Mouse (Mus musculus): ENCODE data around the gene Nkx6-1. TPM values are rescaled to one million over a fixed set of nuclear protein-coding genes. Genes with fewer than 3 reads are reported as not detected.

Gene Nkx6-1
- total RNA-seq (2017) = not detected in 2 replicates

GRCm38 (mm10) chr5:101664945-101665615, at the start of gene Nkx6-1:
Gene Nkx6-1 (minus strand): TSS chr5:101664996.
- peak; percentile 91 for ATAC-seq (replicated peaks; ENCODE audit: low read depth, poor library complexity, severe bottlenecking)

- ATAC-seq (replicated peaks; ENCODE audit: low read depth, poor library complexity, severe bottlenecking) = peak; percentile 47; the same call in 1 of the 2 replicates
These were observed 48.3 kb upstream of the Nkx6-1 start for GRCm38 (mm10) chr5:101713064-101713613.

GRCm38 (mm10) chr5:101703374-101704260, 38.8 kb upstream of the Nkx6-1 start:
- peak; percentile 65; the same call in 1 of the 2 replicates for ATAC-seq (replicated peaks; ENCODE audit: low read depth, poor library complexity, severe bottlenecking)

GRCm38 (mm10) chr5:101702636-101703035, 37.8 kb upstream of the Nkx6-1 start:
- no peak for ATAC-seq (replicated peaks; ENCODE audit: low read depth, poor library complexity, severe bottlenecking)

GRCm38 (mm10) chr5:101700607-101701006, 35.8 kb upstream of the Nkx6-1 start:
- no peak for ATAC-seq (replicated peaks; ENCODE audit: low read depth, poor library complexity, severe bottlenecking)

- peak; percentile 86 for ATAC-seq (replicated peaks; ENCODE audit: low read depth, poor library complexity, severe bottlenecking)
These were observed 23.8 kb upstream of the Nkx6-1 start for GRCm38 (mm10) chr5:101688581-101688980.

GRCm38 (mm10) chr5:101683340-101683739, 18.5 kb upstream of the Nkx6-1 start:
- no peak for ATAC-seq (replicated peaks; ENCODE audit: low read depth, poor library complexity, severe bottlenecking)

- no peak for ATAC-seq (replicated peaks; ENCODE audit: low read depth, poor library complexity, severe bottlenecking)
These were observed 15.5 kb upstream of the Nkx6-1 start for GRCm38 (mm10) chr5:101680338-101680737.

- ATAC-seq (replicated peaks; ENCODE audit: low read depth, poor library complexity, severe bottlenecking) = peak; percentile 56
These were observed 4.6 kb upstream of the Nkx6-1 start for GRCm38 (mm10) chr5:101669381-101669780.

- ATAC-seq (replicated peaks; ENCODE audit: low read depth, poor library complexity, severe bottlenecking) = no peak
These were observed 3.7 kb upstream of the Nkx6-1 start for GRCm38 (mm10) chr5:101668475-101668874.

GRCm38 (mm10) chr5:101668028-101668427, 3.2 kb upstream of the Nkx6-1 start:
- no peak for ATAC-seq (replicated peaks; ENCODE audit: low read depth, poor library complexity, severe bottlenecking)

- no peak for ATAC-seq (replicated peaks; ENCODE audit: low read depth, poor library complexity, severe bottlenecking)
These were observed 2.6 kb upstream of the Nkx6-1 start for GRCm38 (mm10) chr5:101667263-101667990.

GRCm38 (mm10) chr5:101666713-101667112, 1.9 kb upstream of the Nkx6-1 start:
- no peak for ATAC-seq (replicated peaks; ENCODE audit: low read depth, poor library complexity, severe bottlenecking)

- no peak for ATAC-seq (replicated peaks; ENCODE audit: low read depth, poor library complexity, severe bottlenecking)
These were observed 1.3 kb upstream of the Nkx6-1 start for GRCm38 (mm10) chr5:101666091-101666490.

- ATAC-seq (replicated peaks; ENCODE audit: low read depth, poor library complexity, severe bottlenecking) = no peak
These were observed 324 bp downstream of the Nkx6-1 start for GRCm38 (mm10) chr5:101664423-101664921.

GRCm38 (mm10) chr5:101663621-101664422, 974 bp downstream of the Nkx6-1 start:
- ATAC-seq (replicated peaks; ENCODE audit: low read depth, poor library complexity, severe bottlenecking) = no peak

GRCm38 (mm10) chr5:101663176-101663575, 1.6 kb downstream of the Nkx6-1 start:
- ATAC-seq (replicated peaks; ENCODE audit: low read depth, poor library complexity, severe bottlenecking) = peak; percentile 45

GRCm38 (mm10) chr5:101662485-101662884, 2.3 kb downstream of the Nkx6-1 start:
- ATAC-seq (replicated peaks; ENCODE audit: low read depth, poor library complexity, severe bottlenecking) = no peak

GRCm38 (mm10) chr5:101661561-101662211, 3.1 kb downstream of the Nkx6-1 start:
- ATAC-seq (replicated peaks; ENCODE audit: low read depth, poor library complexity, severe bottlenecking) = no peak
